Mouse (Mus musculus) limb, embryonic 10.5 days (tissue): ENCODE measurements around the gene Grcc10. TPM values are rescaled to one million over a fixed set of nuclear protein-coding genes. Genes with fewer than 3 reads are reported as not detected.

Experiments
- DNase-seq: peaks from one replicate; pipeline ENCODE4 v3.0.0-alpha.2; 2017; ENCODE audit warnings: low spot score
- H3K27ac ChIP-seq: fragments of 300-500 bp; sonication (generic); 2 replicates; pipeline ENCODE4 v1.5.1; 2016; ENCODE audit warnings: mild to moderate bottlenecking
- H3K27me3 ChIP-seq: fragments of 300-500 bp; sonication (generic); 2 replicates; pipeline ENCODE4 v1.6.1; 2016; ENCODE audit warnings: low read depth, mild to moderate bottlenecking; ENCODE audit not compliant: poor library complexity, severe bottlenecking
- H3K36me3 ChIP-seq: fragments of 300-500 bp; sonication (generic); 2 replicates; pipeline ENCODE4 v1.6.1; 2016; ENCODE audit warnings: mild to moderate bottlenecking, moderate library complexity
- H3K4me1 ChIP-seq: fragments of 300-500 bp; sonication (generic); 2 replicates; pipeline ENCODE4 v1.6.1; 2016
- H3K4me3 ChIP-seq: fragments of 300-500 bp; sonication (generic); 2 replicates; pipeline ENCODE4 v1.5.1; 2016; ENCODE audit warnings: mild to moderate bottlenecking, moderate library complexity
- H3K9me3 ChIP-seq: fragments of 300-500 bp; sonication (generic); replicated peaks from 2 replicates; pipeline ENCODE4 v1.6.1; 2016; ENCODE audit warnings: mild to moderate bottlenecking
- WGBS: fragments of 180-500 bp; shearing (Covaris S2); methylation state at CpG from one replicate; pipeline ENCODE4 v1.1.7; 2016; 5-methylcytosine and 5-hydroxymethylcytosine counted together
- microRNA counts: library from miRNA; unstranded; fragments of <30 nt; microRNA quantifications from one replicate; lab custom pipeline; 2017
- microRNA-seq: library from miRNA; unstranded; fragments of <30 nt; microRNA quantifications from one replicate; pipeline ENCODE4, GENCODE M21; 2017
- polyA plus RNA-seq: library from polyadenylated mRNA; unstranded; fragments of >200 nt; fragmentation: Nextera tagmentation; extraction: Ambion mirVana; gene quantifications from 2 replicates; pipeline ENCODE4 v1.2.1, GENCODE M21; 2016

The Grcc10 gene
- polyA plus RNA-seq, 1 experiment from 2014 or later: 460 TPM

GRCm38 (mm10) chr6:124699962-124700610, 41.1 kb downstream of the Grcc10 start:
- H3K9me3 ChIP-seq: no peaks in the 10 kb centered on the region
- H3K36me3 ChIP-seq: peaks cover 75% of the 10 kb centered on the region
- no peak for DNase-seq
- 89% methylated on average over 11 of the region's 11 CpGs for WGBS
- no peak overlapping the region for H3K27ac ChIP-seq
- H3K4me1 ChIP-seq: no peaks in the 10 kb centered on the region
- no peak overlapping the region for H3K4me3 ChIP-seq
- H3K27me3 ChIP-seq: no peaks in the 10 kb centered on the region

GRCm38 (mm10) chr6:124699366-124699765, 41.8 kb downstream of the Grcc10 start:
- Histone ChIP-seq H3K27ac (no peak overlapping the region), H3K4me1 (0 out of 2 replicates have a peak, but pooled peaks cover 2% of the 10 kb centered on the region), H3K27me3 (no peaks in the 10 kb centered on the region), H3K9me3 (no peaks in the 10 kb centered on the region), H3K36me3 (peaks cover 68% of the 10 kb centered on the region), H3K4me3 (no peak overlapping the region)
- no peak for DNase-seq
- 87% methylated on average over 4 of the region's 4 CpGs for WGBS

- 85% methylated on average over 6 of the region's 6 CpGs for WGBS
- no peak overlapping the region for H3K4me3 ChIP-seq
- peaks cover 8% of the 10 kb centered on the region for H3K4me1 ChIP-seq
- peaks cover 62% of the 10 kb centered on the region for H3K36me3 ChIP-seq
- H3K27me3 ChIP-seq: no peaks in the 10 kb centered on the region
- DNase-seq: no peak
- H3K9me3 ChIP-seq: no peaks in the 10 kb centered on the region
- no peak overlapping the region for H3K27ac ChIP-seq
Observed at GRCm38 (mm10) chr6:124698751-124699150, 42.4 kb downstream of the Grcc10 start.

DNA sequence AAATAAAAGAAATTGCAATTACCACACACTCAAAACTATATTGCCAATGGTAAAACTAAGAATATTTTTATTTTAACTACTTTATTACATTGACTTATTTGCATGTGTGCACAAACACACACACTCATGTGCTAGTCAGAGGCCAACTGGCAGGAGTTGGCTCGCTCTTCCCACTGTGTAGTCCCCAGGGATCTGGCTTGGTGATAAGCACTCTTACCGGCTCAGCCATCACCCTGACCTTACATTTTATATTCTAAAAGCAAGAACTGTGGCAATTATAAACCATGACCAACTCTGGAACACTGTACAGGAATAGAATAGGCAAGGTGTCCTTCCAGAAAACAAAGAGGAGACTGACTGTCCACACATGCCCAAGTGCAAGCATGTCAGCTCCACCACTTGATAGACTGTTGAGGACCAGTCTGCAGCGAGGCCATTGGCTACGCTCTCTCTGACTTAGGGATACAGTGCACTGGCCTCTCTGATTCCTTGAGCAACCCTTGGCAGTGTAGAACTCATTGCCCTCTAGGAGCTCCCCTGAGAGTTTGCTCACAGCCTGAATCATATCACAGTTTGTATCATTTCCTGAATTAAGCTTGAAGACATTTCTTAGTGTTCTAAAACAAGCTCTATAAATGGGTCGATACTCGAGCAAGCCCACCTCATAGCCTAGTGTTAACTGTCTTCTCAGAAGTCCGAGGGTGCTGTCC, 44.6 kb downstream of the Grcc10 start:
- Histone ChIP-seq H3K9me3 (no peaks in the 10 kb centered on the region), H3K4me3 (no peak overlapping the region), H3K27ac (no peak overlapping the region), H3K27me3 (no peaks in the 10 kb centered on the region), H3K36me3 (peaks cover 40% of the 10 kb centered on the region), H3K4me1 (peaks cover 15% of the 10 kb centered on the region)
- DNase-seq: no peak
- WGBS: 93% methylated on average over 7 of the region's 7 CpGs

DNA sequence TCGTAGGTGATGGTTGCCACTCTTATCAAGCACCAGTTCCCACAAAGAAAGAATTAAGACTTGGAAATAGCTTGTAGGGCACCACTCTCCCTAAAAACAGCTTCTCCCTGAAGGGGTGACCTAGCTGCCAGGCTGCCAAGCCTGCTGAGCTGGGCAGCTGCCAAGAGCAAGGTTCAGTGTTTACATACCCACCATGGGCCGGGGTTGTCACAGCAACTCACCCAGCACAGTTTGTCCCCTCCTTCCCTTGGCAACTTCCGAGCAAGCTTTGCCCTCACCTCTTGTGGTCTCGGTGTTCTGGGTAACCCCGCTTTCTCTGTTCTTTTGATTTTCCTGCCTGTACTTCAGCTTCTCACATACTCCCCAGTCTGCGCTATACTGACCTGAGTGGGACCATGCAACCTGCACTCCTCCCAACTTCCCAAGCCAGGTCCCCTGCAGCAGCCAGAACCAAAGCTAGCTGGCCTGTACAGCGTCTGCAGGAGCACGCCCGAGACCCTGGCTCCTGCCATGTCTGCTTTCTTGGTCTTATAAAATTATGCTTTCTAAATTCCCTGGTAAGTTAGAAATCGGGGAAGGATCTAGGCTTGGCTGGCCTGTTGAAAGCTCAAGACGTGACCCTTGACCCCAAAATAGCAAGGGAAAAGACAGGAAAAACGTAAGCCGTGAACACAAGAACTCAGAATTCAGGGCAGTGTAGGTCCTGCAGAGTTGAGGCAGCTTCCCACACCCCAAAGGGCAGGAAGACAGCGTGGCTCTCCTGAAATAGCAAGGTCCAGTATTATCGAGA, 46.8 kb downstream of the Grcc10 start:
- no peak overlapping the region for H3K4me3 ChIP-seq
- DNase-seq: no peak

DNA sequence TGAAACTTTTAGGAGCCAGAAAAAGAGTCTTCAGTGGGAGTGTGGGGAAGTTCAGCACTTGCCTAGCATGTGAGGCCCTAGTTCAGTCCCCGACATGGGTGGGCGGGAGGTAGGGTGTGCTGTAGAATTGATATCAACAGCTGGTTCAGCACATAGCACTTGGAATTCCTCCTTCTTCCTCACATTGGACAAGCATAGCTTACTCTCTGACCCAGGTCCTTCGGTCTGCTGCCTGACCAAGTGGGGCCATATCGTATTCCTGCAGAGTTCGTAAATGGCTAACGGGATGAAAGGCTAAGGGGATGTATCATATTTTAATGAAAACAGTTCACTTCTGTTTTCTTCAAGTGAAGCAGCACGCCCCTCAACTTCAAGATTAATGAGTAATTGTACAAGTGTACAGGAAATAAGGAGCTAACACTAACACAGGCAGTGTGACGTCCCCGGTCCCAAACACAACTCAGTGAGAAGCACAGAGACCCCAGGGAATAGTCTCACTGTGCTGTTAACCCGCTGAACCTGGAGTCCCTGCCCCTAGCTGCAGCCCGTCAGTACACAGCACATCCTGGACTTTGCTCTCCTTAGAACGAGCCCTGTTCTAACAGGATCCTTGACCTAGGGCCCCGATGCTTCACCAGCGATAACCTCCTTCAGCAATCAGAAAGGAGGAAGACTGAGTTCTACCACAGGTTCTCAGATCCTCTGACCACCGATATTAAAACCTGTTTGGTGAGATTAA, 47.8 kb downstream of the Grcc10 start:
- WGBS: 83% methylated on average over 15 of the region's 15 CpGs
- Histone ChIP-seq H3K4me1 (peaks cover 15% of the 10 kb centered on the region), H3K27me3 (no peaks in the 10 kb centered on the region), H3K9me3 (no peaks in the 10 kb centered on the region), H3K4me3 (no peak overlapping the region), H3K36me3 (peaks cover 11% of the 10 kb centered on the region; the same call in 1 of the 2 replicates), H3K27ac (no peak overlapping the region)
- DNase-seq: no peak

More for the DNA sequence above, 46.8 kb downstream of the Grcc10 start:
- H3K4me1 ChIP-seq: peaks cover 15% of the 10 kb centered on the region
- no peaks in the 10 kb centered on the region for H3K27me3 ChIP-seq
- peaks cover 18% of the 10 kb centered on the region for H3K36me3 ChIP-seq
- peak overlapping the region; percentile 2; the same call in 1 of the 2 replicates for H3K27ac ChIP-seq
- 87% methylated on average over 15 of the region's 15 CpGs for WGBS
- H3K9me3 ChIP-seq: no peaks in the 10 kb centered on the region

GRCm38 (mm10) chr6:124690517-124690916, 50.7 kb downstream of the Grcc10 start:
- H3K27me3 ChIP-seq: no peaks in the 10 kb centered on the region
- no peak for DNase-seq
- no peaks in the 10 kb centered on the region for H3K9me3 ChIP-seq
- no peak overlapping the region for H3K27ac ChIP-seq
- 0 out of 2 replicates have a peak, but pooled peaks cover 3% of the 10 kb centered on the region for H3K36me3 ChIP-seq
- H3K4me1 ChIP-seq: peaks cover 15% of the 10 kb centered on the region
- 95% methylated on average over 3 of the region's 3 CpGs for WGBS
- H3K4me3 ChIP-seq: no peak overlapping the region

MicroRNAs within 50 kb of the gene (microRNA counts, 519-probe panel; counts per million panel counts)
- 684 counts per million, percentile 72 among the panel's probes with 10 or more counts for microRNA mmu-miR-141 (lab: Ali Mortazavi, UCI)
- microRNA mmu-miR-200c (lab: Ali Mortazavi, UCI): 5,079 counts per million, percentile 87 among the panel's probes with 10 or more counts

Small RNA genes within 50 kb of the gene (microRNA-seq; reads per million reads assigned to microRNA genes)
- gene Mir141: 244 reads per million, percentile 59 among the genes with 10 or more reads in this experiment
- 1,887 reads per million, percentile 83 among the genes with 10 or more reads in this experiment for gene Mir200c

Other genes with a start within 250 kb of the Grcc10 start
- 0.69 and 0.84 TPM in 2 replicates for gene C1rl, start 248.3 kb downstream of the Grcc10 start, polyA plus RNA-seq
- gene C1ra, start 229.0 kb downstream of the Grcc10 start, polyA plus RNA-seq: 0.06 and 0.26 TPM in 2 replicates
- 0.13 and 0.73 TPM in 2 replicates for gene C1s1, start 199.0 kb downstream of the Grcc10 start, polyA plus RNA-seq
- not detected in 2 replicates for gene C1rb, start 171.1 kb downstream of the Grcc10 start, polyA plus RNA-seq
- gene C1s2, start 105.3 kb downstream of the Grcc10 start, polyA plus RNA-seq: not detected in 2 replicates
- 37.3 and 45.7 TPM in 2 replicates for gene Lpcat3, start 78.3 kb downstream of the Grcc10 start, polyA plus RNA-seq
- gene Emg1, start 29.2 kb downstream of the Grcc10 start, polyA plus RNA-seq: 254 and 298 TPM in 2 replicates
- gene Phb2, start 29.0 kb downstream of the Grcc10 start, polyA plus RNA-seq: 501 and 622 TPM in 2 replicates
- gene Ptpn6, start 2.7 kb downstream of the Grcc10 start, polyA plus RNA-seq: 6.2 and 7.6 TPM in 2 replicates
- not detected in 2 replicates for gene Gm45234, start 14.6 kb upstream of the Grcc10 start, polyA plus RNA-seq
- 12.9 and 14.8 TPM in 2 replicates for gene Atn1, start 15.2 kb upstream of the Grcc10 start, polyA plus RNA-seq
- gene Eno2, start 28.3 kb upstream of the Grcc10 start, polyA plus RNA-seq: 0.69 and 1.5 TPM in 2 replicates
- 0.35 and 0.68 TPM in 2 replicates for gene Lrrc23, start 38.4 kb upstream of the Grcc10 start, polyA plus RNA-seq
- 4.7 and 6.9 TPM in 2 replicates for gene Spsb2, start 67.3 kb upstream of the Grcc10 start, polyA plus RNA-seq
- gene Tpi1, start 72.9 kb upstream of the Grcc10 start, polyA plus RNA-seq: 831 and 927 TPM in 2 replicates
- 200 and 209 TPM in 2 replicates for gene Usp5, start 88.1 kb upstream of the Grcc10 start, polyA plus RNA-seq
- 243 and 250 TPM in 2 replicates for gene Cdca3, start 88.2 kb upstream of the Grcc10 start, polyA plus RNA-seq
- 0.34 and 0.35 TPM in 2 replicates for gene Gnb3, start 98.9 kb upstream of the Grcc10 start, polyA plus RNA-seq
- 17.3 and 26.8 TPM in 2 replicates for gene P3h3, start 116.4 kb upstream of the Grcc10 start, polyA plus RNA-seq
- gene Gpr162, start 122.6 kb upstream of the Grcc10 start, polyA plus RNA-seq: 0.59 and 1.2 TPM in 2 replicates
- gene Cd4, start 146.8 kb upstream of the Grcc10 start, polyA plus RNA-seq: not detected in 2 replicates
- 0.88 and 1.6 TPM in 2 replicates for gene Lag3, start 170.3 kb upstream of the Grcc10 start, polyA plus RNA-seq
- gene Ptms, start 178.7 kb upstream of the Grcc10 start, polyA plus RNA-seq: 144 and 208 TPM in 2 replicates
- gene Mlf2, start 190.0 kb upstream of the Grcc10 start, polyA plus RNA-seq: 428 and 433 TPM in 2 replicates
- gene Cops7a, start 224.2 kb upstream of the Grcc10 start, polyA plus RNA-seq: 141 and 150 TPM in 2 replicates